Mouse (Mus musculus) E14TG2a.4 (cell line): ENCODE results near the gene Vps26b.

Experiments
- CTCF ChIP-seq: conservative IDR thresholded peaks from 2 replicates; pipeline ENCODE4 v1.5.1; 2014; ENCODE audit warnings: low read length
- NANOG ChIP-seq: IDR thresholded peaks from 2 replicates; pipeline ENCODE4 v1.6.1; 2014; ENCODE audit warnings: borderline replicate concordance, low read length, mixed read lengths
- POU5F1 ChIP-seq: IDR thresholded peaks from 2 replicates; pipeline ENCODE4 v1.6.1; 2014; ENCODE audit warnings: low read length, borderline replicate concordance

GRCm38 (mm10) chr9:27070895-27071294 is 41.0 kb upstream of the Vps26b start:
- TF ChIP-seq CTCF (no peak), POU5F1 (no peak), NANOG (no peak)
